Mouse (Mus musculus): ENCODE results near the gene Hnrnpd. TPM values are rescaled to one million over a fixed set of nuclear protein-coding genes. Genes with fewer than 3 reads are reported as not detected.

The Hnrnpd gene
- polyA plus RNA-seq (2021; fragmentation: Nextera tagmentation), result 10.8 and 12.4 TPM in 2 replicates
- long read RNA-seq, experiment 1, full-length matches to known transcripts, result 1 of 30 reads
- long read RNA-seq, experiment 1, partial matches to known transcripts, result 5 of 30 reads
- long read RNA-seq, experiment 1, other reads (novel, unspliced or antisense), result 24 of 30 reads
- long read RNA-seq, experiment 2, full-length matches to known transcripts, result 1 of 30 reads
- long read RNA-seq, experiment 2, partial matches to known transcripts, result 14 of 30 reads
- long read RNA-seq, experiment 2, other reads (novel, unspliced or antisense), result 15 of 30 reads

DNA sequence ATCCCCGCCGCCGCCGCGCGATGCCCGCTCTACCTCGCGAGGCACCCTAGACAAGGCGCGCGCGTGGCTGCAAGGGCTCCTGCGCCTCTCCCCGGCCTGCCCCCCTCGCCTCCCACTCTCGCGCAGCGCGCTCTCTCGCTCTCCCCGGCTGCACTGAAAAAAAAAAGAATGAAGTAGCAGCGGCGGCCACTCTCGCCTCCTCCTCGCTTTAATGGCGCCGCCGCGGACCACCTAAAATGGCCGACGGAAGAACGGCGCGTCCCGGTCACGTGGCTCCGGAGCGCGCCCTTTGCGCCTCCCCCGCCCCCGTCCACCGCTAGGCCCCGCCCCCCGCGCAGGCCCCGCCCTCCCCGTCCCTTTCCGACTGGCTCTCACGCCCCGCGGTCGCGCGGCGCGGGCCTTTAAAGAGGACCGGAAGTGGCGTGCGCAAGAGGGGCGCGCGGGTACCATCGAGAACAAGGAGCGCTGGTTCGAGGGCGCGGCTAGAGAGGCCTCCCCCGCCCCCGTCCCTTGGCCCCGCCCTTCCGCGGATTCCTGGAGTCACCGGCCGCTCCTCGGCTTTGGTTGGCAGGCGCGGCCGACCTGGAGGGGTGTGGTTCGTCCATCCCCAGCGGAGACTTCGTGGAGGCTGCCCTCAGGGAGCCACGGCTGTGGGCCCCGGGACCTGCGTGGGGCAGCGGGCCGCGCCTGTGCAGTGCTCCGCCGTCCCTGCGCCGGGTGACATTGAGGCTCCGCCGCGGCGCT, at the start of gene Hnrnpd, which contains the start of gene 4930524J08Rik:
TSS of gene Hnrnpd (minus strand) at position 240 of the 744 bp plus-strand sequence.
TSS of gene 4930524J08Rik (plus strand) at position 363 of the 744 bp plus-strand sequence.

DNA sequence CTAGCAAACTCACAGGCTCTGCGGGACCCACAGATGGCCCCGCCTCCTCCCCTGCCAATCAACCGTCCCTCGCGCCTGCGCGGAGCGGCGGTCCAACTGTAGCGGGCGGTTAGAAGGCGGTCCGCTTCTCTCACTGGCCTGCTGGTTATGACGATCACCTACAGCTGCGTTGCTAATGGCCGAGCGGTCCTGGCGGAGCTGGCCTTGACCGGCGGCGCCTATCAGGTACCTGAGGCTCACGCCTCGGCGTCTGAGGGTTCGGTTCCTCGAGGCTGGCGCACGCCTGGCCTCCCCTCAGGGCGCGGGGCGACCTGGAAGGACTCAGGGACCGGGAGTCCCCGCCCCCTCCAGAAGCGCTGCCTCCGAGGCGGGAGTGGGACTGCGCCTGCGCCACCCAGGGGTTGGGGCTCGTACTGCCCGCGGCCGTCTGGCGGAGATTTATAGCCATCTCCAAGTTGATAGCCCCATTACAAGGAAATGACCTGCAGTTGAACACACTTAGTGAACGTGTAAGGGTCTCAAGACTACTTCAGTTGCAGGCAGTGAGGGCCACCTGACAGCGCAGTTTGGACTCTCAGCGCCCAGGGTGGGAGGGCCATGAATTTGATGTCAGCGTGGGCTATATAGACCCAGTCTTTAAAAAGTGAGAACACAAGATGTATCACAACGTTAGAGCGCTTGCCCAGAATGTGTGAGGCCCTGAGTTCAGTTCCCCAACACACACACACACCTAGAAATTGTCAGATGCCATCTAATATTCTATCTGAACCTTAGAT, 72.4 kb downstream of the Hnrnpd start, which contains the start of gene Vamp9:
TSS of gene Vamp9 (plus strand) at position 74 of the 776 bp plus-strand sequence.

Other genes starting within 250 kb of the Hnrnpd start
- gene Rasgef1b, start 249.9 kb downstream of the Hnrnpd start, polyA plus RNA-seq (2021; fragmentation: Nextera tagmentation), result 35.6 and 43.5 TPM in 2 replicates
- 0.68 and 1.9 TPM in 2 replicates for gene Vamp9, start 72.7 kb downstream of the Hnrnpd start, polyA plus RNA-seq (2021; fragmentation: Nextera tagmentation)
- gene 4930524J08Rik, start 123 bp upstream of the Hnrnpd start, polyA plus RNA-seq (2021; fragmentation: Nextera tagmentation), result 1.4 and 2.2 TPM in 2 replicates
- 69.7 and 87.3 TPM in 2 replicates for gene Hnrnpdl, start 60.7 kb upstream of the Hnrnpd start, polyA plus RNA-seq (2021; fragmentation: Nextera tagmentation)
- 83.0 and 102 TPM in 2 replicates for gene Enoph1, start 61.0 kb upstream of the Hnrnpd start, polyA plus RNA-seq (2021; fragmentation: Nextera tagmentation)
- 17.7 and 27.2 TPM in 2 replicates for gene Tmem150c, start 180.9 kb upstream of the Hnrnpd start, polyA plus RNA-seq (2021; fragmentation: Nextera tagmentation)

All from left cerebral cortex, adult 6 months (tissue).